Comparison of ENCODE assay signal across 25 mouse cellular contexts in the genomic region with DNA sequence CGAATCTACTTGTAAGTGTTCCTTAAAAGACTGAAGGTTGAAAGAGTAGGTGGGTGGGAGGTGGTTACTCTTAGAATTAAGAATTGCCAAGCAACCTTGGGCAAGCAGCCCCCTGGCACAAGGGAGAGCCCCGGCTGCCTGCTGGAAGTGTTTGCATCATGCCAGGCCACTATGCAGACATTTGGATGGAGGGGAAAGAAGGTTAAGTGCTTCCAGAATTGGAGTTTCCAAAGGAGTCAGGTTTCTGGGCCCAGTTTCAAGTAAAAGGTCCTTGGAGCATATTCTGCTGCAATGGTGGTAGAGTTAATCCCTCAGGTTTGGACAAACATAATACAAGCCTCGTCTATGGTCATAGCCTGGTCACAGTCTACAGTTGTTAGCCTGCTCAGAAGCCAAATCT.
"Had no signal": no experiment of that assay in that cellular context is flagged by ENCODE, and none has a peak within 500 bp of the region (broad histone marks: within the 10 kb centered on the region; RNA-seq: fewer than 3 reads in every experiment).

No protein-coding gene starts in this region.

- DNase-seq: gastrocnemius, postnatal 10 days; gastrocnemius, postnatal 25 days; heart, adult 18-20 months; heart, postnatal 14 days; heart, postnatal 36 days; kidney, adult 11 months; kidney, adult 2 months; kidney, adult 9 months; kidney, postnatal 14 days; kidney, postnatal 36 days; layer of hippocampus, adult 9-11 months; layer of hippocampus, postnatal 36 days; left cerebral cortex, postnatal 4 days had no signal

- H3K4me1 ChIP-seq: heart, embryonic 10.5 days; heart, embryonic 12.5 days; hindbrain, embryonic 15.5 days; liver, embryonic 12.5 days had no signal

- H3K27me3 ChIP-seq: heart, embryonic 12.5 days; hindbrain, embryonic 13.5 days; hindbrain, embryonic 15.5 days; kidney, embryonic 15.5 days; limb, embryonic 13.5 days; limb, embryonic 15.5 days; liver, embryonic 12.5 days had no signal

- H3K9ac ChIP-seq: heart, embryonic 12.5 days; hindbrain, embryonic 13.5 days; hindbrain, embryonic 15.5 days; kidney, embryonic 15.5 days; limb, embryonic 13.5 days; limb, embryonic 15.5 days; liver, embryonic 12.5 days; liver, embryonic 14.5 days had no signal

- H3K36me3 ChIP-seq: heart, embryonic 10.5 days; heart, embryonic 12.5 days; hindbrain, embryonic 13.5 days; hindbrain, embryonic 15.5 days; kidney, embryonic 15.5 days; limb, embryonic 13.5 days; limb, embryonic 15.5 days; liver, embryonic 12.5 days had no signal

- H3K4me3 ChIP-seq: heart, embryonic 10.5 days; heart, embryonic 12.5 days; hindbrain, embryonic 13.5 days; hindbrain, embryonic 15.5 days; kidney, embryonic 15.5 days; limb, embryonic 13.5 days; limb, embryonic 15.5 days; liver, embryonic 12.5 days had no signal

- H3K4me2 ChIP-seq: heart, embryonic 12.5 days; hindbrain, embryonic 13.5 days; hindbrain, embryonic 15.5 days; kidney, embryonic 15.5 days; limb, embryonic 13.5 days; limb, embryonic 15.5 days; liver, embryonic 12.5 days had no signal

- ATAC-seq: hindbrain, postnatal 0 days; intestine, embryonic 16.5 days; liver, embryonic 12.5 days had no signal

- H3K9me3 ChIP-seq: heart, embryonic 10.5 days; heart, embryonic 12.5 days; hindbrain, embryonic 13.5 days; hindbrain, embryonic 15.5 days; kidney, embryonic 15.5 days; limb, embryonic 13.5 days; limb, embryonic 15.5 days; liver, embryonic 12.5 days had no signal

- H3K27ac ChIP-seq: heart, embryonic 10.5 days; hindbrain, embryonic 13.5 days; hindbrain, embryonic 15.5 days; hindbrain, postnatal 0 days; kidney, embryonic 15.5 days; kidney, postnatal 0 days; limb, embryonic 13.5 days; limb, embryonic 15.5 days; liver, embryonic 12.5 days; liver, embryonic 14.5 days had no signal
